Mouse (Mus musculus) 416B (cell line): ENCODE data around the gene Zglp1.
A peak's percentile ranks its signal among the peaks of the same experiment; 100 is the strongest.

ENCODE experiments used
- DNase-seq: peaks from one replicate; pipeline ENCODE4 v3.0.0; 2011; ENCODE audit warnings: low read depth

Gene Zglp1

GRCm38 (mm10) chr9:21067006-21067684 is at the start of gene Zglp1:
Gene Zglp1, minus strand, starts transcription at chr9:21067093.
- DNase-seq: no peak

DNA sequence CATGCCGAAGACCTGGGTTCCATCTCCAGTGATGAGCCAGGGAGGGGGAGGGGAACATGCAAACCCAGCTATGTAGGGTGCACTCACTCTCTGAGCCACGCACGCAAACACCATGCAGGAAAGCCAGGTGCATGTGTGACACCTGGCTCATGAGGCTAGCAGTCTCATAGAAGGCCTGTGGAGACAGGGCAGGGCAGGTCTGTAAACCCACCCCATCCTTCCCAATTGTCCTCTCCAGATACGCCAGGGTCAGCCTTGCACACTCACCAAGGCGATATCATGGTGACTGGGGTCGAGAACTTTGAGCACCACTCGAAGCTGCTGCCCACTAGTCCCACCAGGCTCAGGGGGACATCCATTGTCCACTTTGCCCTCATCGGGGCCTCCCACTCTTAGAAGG is 48.2 kb upstream of the Zglp1 start:
- DNase-seq: no peak

- DNase-seq: no peak
Observed at GRCm38 (mm10) chr9:21114190-21114589, 47.3 kb upstream of the Zglp1 start.

DNA sequence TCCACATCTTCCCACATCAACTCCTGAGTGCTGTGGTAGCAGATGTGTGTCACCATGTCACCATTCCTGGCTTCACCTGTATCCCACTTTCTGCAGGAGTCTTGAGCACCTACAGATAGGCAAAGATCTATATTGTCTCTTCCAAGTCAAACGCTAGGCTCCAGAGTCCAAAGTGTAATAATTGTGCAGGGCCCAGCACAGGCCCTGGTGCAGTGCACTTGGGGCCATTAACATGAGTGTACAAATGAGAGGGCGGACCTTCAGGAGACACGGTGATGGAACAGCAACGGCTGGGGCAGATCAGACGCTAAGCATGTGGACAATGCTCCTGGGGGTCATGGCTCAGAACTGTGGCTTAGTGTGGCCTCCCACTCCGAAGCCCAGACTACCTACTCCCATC is 46.9 kb upstream of the Zglp1 start:
- no peak for DNase-seq

DNA sequence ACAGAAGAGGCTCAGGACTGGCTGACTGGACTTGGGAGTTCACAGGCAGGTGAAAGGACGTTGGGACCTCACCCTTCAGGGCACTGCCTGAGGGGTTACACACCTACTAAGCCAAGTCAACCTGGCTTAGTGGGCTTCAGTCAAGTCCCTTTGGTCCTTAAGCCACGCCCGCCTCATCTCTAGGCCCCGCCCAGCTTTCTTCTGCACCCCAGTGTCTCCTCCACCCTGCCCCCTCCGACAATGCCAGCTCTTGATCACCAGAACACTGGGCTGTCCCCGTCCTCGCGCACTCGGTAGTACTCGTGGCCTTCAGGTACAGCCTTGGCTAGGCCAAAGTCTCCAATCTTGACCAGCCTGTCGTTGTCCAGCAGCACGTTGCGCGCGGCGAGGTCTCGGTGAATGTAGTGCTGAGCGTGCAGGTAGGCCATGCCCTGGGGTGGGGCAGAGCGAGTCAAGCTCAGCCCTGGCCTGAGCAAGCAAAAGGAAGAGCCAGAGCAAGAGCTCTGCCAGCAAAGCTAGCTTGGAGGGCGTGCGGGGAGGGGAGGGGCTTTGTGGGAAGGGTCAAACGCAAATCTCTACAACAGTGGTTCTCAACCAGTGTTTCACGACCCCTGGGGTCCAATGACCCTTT is 40.8 kb upstream of the Zglp1 start:
- no peak for DNase-seq

DNA sequence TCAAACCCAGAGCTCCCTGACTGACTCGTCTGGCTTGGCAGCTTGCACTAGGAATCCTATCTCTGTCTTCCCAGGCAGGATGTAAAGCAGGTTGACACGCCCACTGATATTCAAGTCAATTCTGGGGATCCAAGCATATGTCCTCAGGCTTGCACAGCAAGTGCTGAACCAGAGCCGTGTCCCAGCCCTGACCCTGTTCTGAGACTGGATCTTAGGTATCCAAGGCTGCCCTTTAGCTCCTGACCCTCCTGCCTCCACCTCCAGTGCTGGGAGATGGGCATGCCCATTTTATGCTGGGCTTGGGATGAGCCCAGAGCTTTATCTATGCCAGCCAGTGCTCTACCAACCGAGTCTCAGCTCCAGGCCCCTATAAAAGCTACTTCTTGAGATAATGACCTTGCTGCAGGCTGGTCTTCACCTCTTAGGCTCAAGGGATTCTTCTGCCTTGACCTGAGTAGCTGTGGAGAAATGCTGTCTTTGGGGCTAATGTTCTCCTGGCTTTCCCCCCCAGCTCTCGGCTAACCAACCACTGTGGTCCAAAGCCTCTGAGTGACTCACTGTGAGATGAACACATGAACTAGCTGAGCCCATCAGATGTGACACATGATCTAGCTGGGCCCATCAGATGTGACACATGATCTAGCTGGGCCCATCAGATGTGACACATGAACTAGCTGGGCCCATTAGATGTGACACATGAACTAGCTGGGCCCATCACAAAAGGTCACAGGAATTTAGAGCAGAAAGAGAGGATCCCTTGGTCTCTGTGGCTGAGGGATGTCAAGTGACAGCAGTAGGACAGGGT is 39.1 kb upstream of the Zglp1 start:
- peak; percentile 21 for DNase-seq

GRCm38 (mm10) chr9:21104814-21105213 is 37.9 kb upstream of the Zglp1 start:
- DNase-seq: no peak

- no peak for DNase-seq
Observed at GRCm38 (mm10) chr9:21102076-21102475, 35.2 kb upstream of the Zglp1 start.

DNA sequence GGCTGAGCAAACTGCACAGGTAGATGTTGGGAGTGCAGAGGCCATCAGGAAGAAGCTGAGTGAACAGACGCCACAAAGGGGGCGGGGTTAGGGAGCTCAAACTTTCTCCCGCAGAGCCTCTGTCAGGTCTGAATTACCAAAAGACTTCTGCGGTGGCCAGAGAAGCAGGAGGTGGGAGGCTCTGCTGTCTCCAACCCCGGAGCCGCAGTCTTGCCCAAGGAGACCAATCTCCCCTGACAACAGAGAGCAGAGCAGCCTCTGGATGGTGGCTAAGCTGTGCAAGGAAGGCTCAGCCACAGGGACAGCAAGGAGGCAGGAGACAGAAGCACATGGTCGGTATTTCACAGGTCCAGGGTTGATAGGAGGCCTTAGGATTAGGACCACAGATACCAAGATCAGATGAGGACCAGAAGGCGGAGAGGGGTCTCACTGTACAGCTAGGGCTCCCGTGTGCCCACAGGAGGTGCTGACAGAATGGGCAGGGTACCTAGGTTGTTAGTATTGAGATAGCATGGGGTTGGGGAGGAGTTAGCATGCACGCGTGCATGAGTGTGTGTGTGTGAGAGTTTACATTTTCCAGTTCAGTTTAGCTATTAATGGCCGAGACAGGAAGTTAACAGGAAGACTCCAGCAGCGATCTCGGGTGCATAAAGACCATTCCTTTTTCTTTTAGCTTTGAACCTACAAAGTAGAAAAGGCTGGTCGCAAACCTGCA is 33.7 kb upstream of the Zglp1 start:
- DNase-seq: peak; percentile 42

DNA sequence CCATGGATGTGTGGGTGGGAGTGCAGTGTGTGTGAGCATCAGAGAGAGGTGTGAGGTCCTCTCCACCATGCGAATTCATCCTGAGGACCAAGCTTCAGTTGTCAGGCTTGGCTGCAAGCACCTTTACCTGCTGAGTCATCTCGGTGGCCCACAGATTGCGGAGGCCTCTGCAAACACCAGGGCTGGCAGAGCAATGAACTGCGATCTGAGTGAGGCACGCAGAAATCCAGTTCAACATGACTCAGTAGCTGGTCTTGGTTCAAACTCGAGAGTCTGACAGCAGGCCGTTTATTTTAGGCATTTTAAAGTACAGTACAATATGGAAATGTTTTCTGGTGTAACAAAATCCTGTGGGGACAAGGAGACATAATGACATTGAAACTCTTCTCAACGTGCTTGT is 30.9 kb upstream of the Zglp1 start:
- no peak for DNase-seq

GRCm38 (mm10) chr9:21095958-21096357 is 29.1 kb upstream of the Zglp1 start:
- DNase-seq: no peak

- no peak for DNase-seq
Observed at GRCm38 (mm10) chr9:21093423-21093822, 26.5 kb upstream of the Zglp1 start.

GRCm38 (mm10) chr9:21091707-21092320 is 24.9 kb upstream of the Zglp1 start, which contains the start of the genes Gm38431 and Raver1:
Gene Gm38431, minus strand, starts transcription at chr9:21091997.
Gene Raver1, minus strand, starts transcription at chr9:21092008.
- peak; percentile 99 for DNase-seq

DNA sequence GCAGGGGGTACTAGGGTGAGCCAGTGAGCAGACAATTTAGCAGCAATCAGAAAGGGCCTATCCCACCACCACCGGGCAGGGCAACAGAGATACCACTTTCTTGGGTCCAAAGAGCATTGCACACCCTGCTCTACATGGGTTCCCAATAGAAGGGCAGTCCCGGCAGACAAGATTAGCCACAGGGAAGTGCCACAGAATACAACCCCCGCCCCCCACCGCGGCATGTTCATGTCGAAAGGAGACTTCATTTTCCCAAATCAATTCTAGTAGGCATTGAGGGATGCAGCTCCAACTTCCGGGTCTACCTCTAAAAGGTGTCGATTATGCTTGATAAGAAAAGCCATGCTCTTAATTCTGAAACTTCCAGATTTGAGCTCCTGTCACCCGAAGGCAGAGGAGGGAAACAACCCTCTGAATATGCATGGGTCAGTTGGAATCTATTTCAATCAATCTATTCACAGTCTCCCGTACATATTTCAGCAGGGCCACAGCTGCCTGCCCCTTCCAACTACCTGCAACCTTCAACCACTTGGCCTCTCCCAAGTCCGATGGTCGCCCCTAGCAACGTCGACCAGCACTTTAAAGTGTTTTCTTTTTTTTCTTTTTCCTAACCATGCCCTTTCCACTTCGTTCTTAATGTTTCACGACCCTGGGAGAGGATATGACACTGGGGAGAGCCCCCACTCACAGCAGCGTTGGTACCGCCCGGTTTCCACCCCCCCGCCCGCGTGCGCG is 24.2 kb upstream of the Zglp1 start:
- DNase-seq: no peak

DNA sequence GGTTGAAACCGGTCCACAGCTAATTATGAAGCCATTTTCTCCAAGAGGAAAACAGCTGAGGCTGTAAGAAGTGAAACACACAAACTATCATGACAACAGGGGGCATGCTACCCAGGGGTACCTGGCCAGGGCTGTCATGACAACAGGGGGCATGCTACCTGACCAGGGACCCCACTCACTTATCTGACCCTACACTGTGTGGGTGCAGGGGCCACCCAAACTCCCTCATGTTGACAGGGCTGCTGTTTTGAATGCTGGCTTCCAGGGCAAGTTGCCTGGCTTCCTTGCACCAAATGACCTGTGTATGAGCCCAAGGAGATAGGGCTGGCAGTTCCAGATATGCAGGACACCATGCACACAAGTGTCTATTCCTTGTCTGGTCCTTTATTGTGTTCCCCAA is 23.6 kb upstream of the Zglp1 start:
- DNase-seq: no peak

- DNase-seq: no peak
Observed at GRCm38 (mm10) chr9:21083324-21083723, 16.4 kb upstream of the Zglp1 start.

- DNase-seq: no peak
Observed at GRCm38 (mm10) chr9:21081127-21081526, 14.2 kb upstream of the Zglp1 start.

DNA sequence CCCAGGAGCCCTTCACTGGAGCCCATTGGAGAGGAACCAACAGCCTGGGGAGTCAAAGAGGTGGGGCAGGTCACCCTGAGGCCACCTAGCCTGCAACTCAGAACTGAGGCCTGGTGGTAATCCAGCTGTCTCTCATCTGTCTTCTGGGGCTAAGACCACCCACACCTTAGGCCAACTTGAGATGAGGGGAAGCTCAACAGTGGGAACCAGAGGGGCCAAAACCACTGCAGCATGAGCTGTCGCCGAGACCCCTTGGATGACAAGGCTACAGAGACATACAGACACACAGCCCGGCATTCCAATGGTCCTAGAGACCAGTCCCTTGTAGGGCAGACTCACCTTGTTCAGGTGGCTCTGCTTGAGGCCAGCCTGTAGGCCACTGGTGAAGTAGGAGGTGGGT is 8.7 kb upstream of the Zglp1 start:
- DNase-seq: no peak

- no peak for DNase-seq
Observed at GRCm38 (mm10) chr9:21074173-21074572, 7.3 kb upstream of the Zglp1 start.

GRCm38 (mm10) chr9:21073044-21073840 is 6.3 kb upstream of the Zglp1 start, which contains the start of the genes Gm49373 and Fdx1l:
Gene Gm49373, minus strand, starts transcription at chr9:21073096.
Gene Fdx1l, minus strand, starts transcription at chr9:21073614.
- DNase-seq: peak; percentile 94
